Mouse (Mus musculus) B cell, adult 67 days (primary cell): ENCODE data around the gene Olfr982. TPM values are rescaled to one million over a fixed set of nuclear protein-coding genes. Genes with fewer than 3 reads are reported as not detected.

Experiments
- total RNA-seq, 2 experiments: library from RNA; stranded (reverse); gene quantifications; 4 replicates each; pipeline ENCODE4 v1.2.4; 2023

The Olfr982 gene
- total RNA-seq = not detected

GRCm38 (mm10) chr9:40073529-40073928 is at the start of gene Olfr982:
Gene Olfr982 (plus strand): TSS chr9:40073829.

GRCm38 (mm10) chr9:40093495-40093894 is 19.9 kb downstream of the Olfr982 start, which contains the start of gene Olfr983:
Gene Olfr983 (minus strand): TSS chr9:40093595.

GRCm38 (mm10) chr9:40114106-40114505 is 40.5 kb downstream of the Olfr982 start, which contains the start of gene Olfr984:
Gene Olfr984 (minus strand): TSS chr9:40114206.

Other genes with a start within 250 kb of the Olfr982 start
- not detected for gene Olfr971, start 237.0 kb upstream of the Olfr982 start, total RNA-seq
- not detected for gene Olfr972, start 207.4 kb upstream of the Olfr982 start, total RNA-seq
- not detected for gene Olfr229, start 166.5 kb upstream of the Olfr982 start, total RNA-seq
- not detected for gene Olfr974, start 136.3 kb upstream of the Olfr982 start, total RNA-seq
- not detected for gene Olfr975, start 121.8 kb upstream of the Olfr982 start, total RNA-seq
- gene Olfr976, start 112.7 kb upstream of the Olfr982 start, total RNA-seq = not detected
- gene Olfr978, start 81.7 kb upstream of the Olfr982 start, total RNA-seq = not detected
- gene Olfr979, start 70.4 kb upstream of the Olfr982 start, total RNA-seq = not detected
- not detected for gene Olfr980, start 64.2 kb upstream of the Olfr982 start, total RNA-seq
- gene Olfr981, start 52.4 kb upstream of the Olfr982 start, total RNA-seq = not detected
- gene Olfr983, start 19.8 kb downstream of the Olfr982 start, total RNA-seq = not detected
- gene Olfr984, start 40.4 kb downstream of the Olfr982 start, total RNA-seq = under 1 TPM in 1 of 2 experiments, not detected in 1; 0.17 TPM
- not detected for gene Olfr985, start 56.4 kb downstream of the Olfr982 start, total RNA-seq
- not detected for gene Tmem225, start 74.3 kb downstream of the Olfr982 start, total RNA-seq
- not detected for gene Olfr986, start 107.1 kb downstream of the Olfr982 start, total RNA-seq
- gene Zfp202, start 118.5 kb downstream of the Olfr982 start, total RNA-seq = 1 to 10 TPM; 2.5 to 3.3 TPM
- gene Scn3b, start 195.4 kb downstream of the Olfr982 start, total RNA-seq = not detected